Mouse (Mus musculus): ENCODE measurements around the gene Dbt.

DNA sequence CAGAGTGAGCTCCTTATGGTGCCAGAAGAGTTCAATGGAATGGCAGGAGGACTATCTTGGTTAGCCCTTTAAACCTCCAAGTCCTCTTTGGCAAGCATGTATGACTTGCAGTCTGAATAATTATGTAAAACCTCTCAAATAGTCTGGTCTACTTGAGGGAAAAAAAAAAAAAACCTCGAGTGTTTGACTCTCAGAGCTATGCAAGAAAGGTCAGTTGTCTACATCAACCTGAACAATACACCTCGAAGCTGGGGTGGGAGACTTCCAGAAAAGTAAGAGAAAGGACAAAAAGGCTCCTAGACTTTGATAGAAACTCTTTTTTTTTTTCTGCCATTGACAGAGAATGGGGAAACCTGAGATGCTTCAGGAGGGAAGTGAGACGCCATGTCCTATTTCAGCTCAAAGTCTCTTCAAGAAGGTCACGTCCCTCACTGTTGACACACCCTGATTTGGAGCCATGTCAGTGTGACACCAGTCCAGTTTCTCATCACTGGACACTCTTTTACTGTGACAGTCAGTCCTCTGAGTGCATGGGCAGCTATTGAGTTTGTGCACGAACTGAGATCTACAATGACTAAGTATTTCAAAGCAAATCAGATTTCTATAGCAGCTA is 36.1 kb upstream of the Dbt start:
- TF ChIP-seq POLR2A (IDR thresholded peaks at IDR 0.05; ENCODE audit: borderline replicate concordance, low read depth, low read length) (no peak), CTCF (IDR thresholded peaks at IDR 0.05; ENCODE audit: low read depth, low read length) (no peak)

Data from bone marrow macrophage, adult 2 months (primary cell).